Mouse (Mus musculus) CH12.LX (cell line): ENCODE measurements at regions not wholly inside any gene's neighbourhood (a gene's known extent, or its start where the extent isn't known, plus 50 kb on each side); places are given as distances from the start of the nearest gene placed in this dataset.

Experiments
- DNase-seq: peaks from one replicate; pipeline ENCODE4 v3.0.0-alpha.2; 2013; ENCODE audit errors: extremely low read depth
- H3K27ac ChIP-seq: 2 replicates; pipeline ENCODE4 v1.5.1; 2012; ENCODE audit warnings: low read depth, mild to moderate bottlenecking, control low read depth, moderate library complexity; ENCODE audit not compliant: insufficient read depth
- H3K27me3 ChIP-seq: replicated peaks from 2 replicates; pipeline ENCODE3; 2012; ENCODE audit warnings: inconsistent platforms
- H3K36me3 ChIP-seq, 2 experiments: replicated peaks in 1 of 2; 2 replicates each; pipeline versions ENCODE3 to v1.6.1; 2012; ENCODE audit warnings: inconsistent platforms in 1 of 2, low read length in 1 of 2, mild to moderate bottlenecking in 1 of 2, mixed read lengths in 1 of 2, moderate library complexity in 1 of 2; ENCODE audit not compliant: control insufficient read depth in 1 of 2, insufficient read depth in 1 of 2
- H3K4me1 ChIP-seq, 2 experiments: 2 replicates each; pipeline ENCODE4 v1.6.1; 2012; ENCODE audit warnings: inconsistent platforms in 1 of 2, moderate library complexity in 1 of 2; ENCODE audit not compliant: insufficient read depth in 2 of 2, control insufficient read depth in 1 of 2
- H3K4me2 ChIP-seq: 2 replicates; pipeline ENCODE4 v1.6.1; 2012; ENCODE audit warnings: low read depth, mild to moderate bottlenecking, control low read depth; ENCODE audit not compliant: poor library complexity, insufficient read depth, severe bottlenecking
- H3K4me3 ChIP-seq, 3 experiments: fragments of 150-350 bp in 1 of 3; sonication (generic) in 1 of 3; replicated peaks in 1 of 3; 2 replicates each; pipeline versions ENCODE3 to v1.5.1; 2011 to 2012; ENCODE audit warnings: low read depth in 2 of 3, low read length in 2 of 3, mild to moderate bottlenecking in 2 of 3, moderate library complexity in 2 of 3, control low read depth in 1 of 3, improper control_type of control experiment in 1 of 3, inconsistent platforms in 1 of 3, mixed read lengths in 1 of 3; ENCODE audit not compliant: poor library complexity in 1 of 3
- H3K79me2 ChIP-seq: replicated peaks from 2 replicates; pipeline ENCODE4 v1.6.1; 2012; ENCODE audit warnings: mild to moderate bottlenecking, moderate library complexity; ENCODE audit not compliant: control insufficient read depth, poor library complexity, insufficient read depth, severe bottlenecking; ENCODE audit errors: extremely low read depth
- H3K9ac ChIP-seq: 2 replicates; pipeline ENCODE4 v1.6.1; 2012; ENCODE audit warnings: low read depth, mild to moderate bottlenecking, control low read depth, moderate library complexity; ENCODE audit not compliant: insufficient read depth
- H3K9me3 ChIP-seq: replicated peaks from 2 replicates; pipeline ENCODE3; 2012; ENCODE audit warnings: low read length, inconsistent platforms, mixed read lengths
- BHLHE40 ChIP-seq: IDR thresholded peaks from 2 replicates; pipeline ENCODE4 v1.6.1; 2011; ENCODE audit warnings: mild to moderate bottlenecking, low read depth, low read length, improper control_type of control experiment
- CHD1 ChIP-seq: IDR thresholded peaks from 2 replicates; pipeline ENCODE4 v1.6.1; 2012; ENCODE audit warnings: low read depth, low read length, improper control_type of control experiment, inconsistent platforms
- CHD2 ChIP-seq: IDR thresholded peaks from 2 replicates; pipeline ENCODE4 v1.6.1; 2011; ENCODE audit warnings: low read length, improper control_type of control experiment
- ELF1 ChIP-seq: IDR thresholded peaks from 2 replicates; pipeline ENCODE4 v1.6.1; 2014; ENCODE audit warnings: low read depth, mild to moderate bottlenecking, inconsistent platforms, low read length, improper control_type of control experiment
- EP300 ChIP-seq: IDR thresholded peaks from 2 replicates; pipeline ENCODE4 v1.6.1; 2011; ENCODE audit warnings: low read length, improper control_type of control experiment
- ETS1 ChIP-seq: conservative IDR thresholded peaks from 2 replicates; pipeline ENCODE4 v1.6.1; 2012; ENCODE audit warnings: low read depth, mild to moderate bottlenecking, inconsistent platforms, low read length, improper control_type of control experiment, moderate library complexity
- GABPA ChIP-seq: IDR thresholded peaks from 2 replicates; pipeline ENCODE4 v1.6.1; 2012; ENCODE audit warnings: low read depth, low read length, improper control_type of control experiment, inconsistent platforms; ENCODE audit not compliant: insufficient replicate concordance
- HCFC1 ChIP-seq: IDR thresholded peaks from 2 replicates; pipeline ENCODE4 v1.6.1; 2012; ENCODE audit warnings: low read depth, mild to moderate bottlenecking, inconsistent platforms, low read length, improper control_type of control experiment
- JUN ChIP-seq: IDR thresholded peaks from 2 replicates; pipeline ENCODE4 v1.6.1; 2011; ENCODE audit warnings: low read depth, mild to moderate bottlenecking, low read length, improper control_type of control experiment, moderate library complexity; ENCODE audit not compliant: insufficient read depth
- JUND ChIP-seq: conservative IDR thresholded peaks from 2 replicates; pipeline ENCODE4 v1.6.1; 2011; ENCODE audit warnings: low read depth, low read length, improper control_type of control experiment
- KAT2A ChIP-seq: IDR thresholded peaks from 2 replicates; pipeline ENCODE4 v1.6.1; 2012; ENCODE audit warnings: low read length, improper control_type of control experiment, inconsistent platforms; ENCODE audit not compliant: insufficient replicate concordance
- MAFK ChIP-seq: IDR thresholded peaks from 2 replicates; pipeline ENCODE4 v1.6.1; 2011; ENCODE audit warnings: low read length, improper control_type of control experiment; ENCODE audit not compliant: insufficient replicate concordance
- MAZ ChIP-seq: IDR thresholded peaks from 2 replicates; pipeline ENCODE4 v1.6.1; 2012; ENCODE audit warnings: low read depth, mild to moderate bottlenecking, inconsistent platforms, low read length, improper control_type of control experiment, moderate library complexity
- MXI1 ChIP-seq: IDR thresholded peaks from 2 replicates; pipeline ENCODE4 v1.6.1; 2011; ENCODE audit warnings: mild to moderate bottlenecking, low read depth, low read length, improper control_type of control experiment
- NELFE ChIP-seq: IDR thresholded peaks from 2 replicates; pipeline ENCODE4 v1.6.1; 2011; ENCODE audit warnings: low read depth, low read length, improper control_type of control experiment
- PAX5 ChIP-seq: IDR thresholded peaks from 2 replicates; pipeline ENCODE4 v1.6.1; 2012; ENCODE audit warnings: low read length, inconsistent platforms, mixed read lengths
- POLR2A ChIP-seq: IDR thresholded peaks from 2 replicates; pipeline ENCODE4 v1.6.1; 2011; ENCODE audit warnings: low read depth, mild to moderate bottlenecking, improper control_type of control experiment, low read length
- POLR2AphosphoS2 ChIP-seq: IDR thresholded peaks from 2 replicates; pipeline ENCODE4 v1.6.1; 2011; ENCODE audit warnings: low read depth, low read length, improper control_type of control experiment
- RCOR1 ChIP-seq: conservative IDR thresholded peaks from 2 replicates; pipeline ENCODE4 v1.6.1; 2012; ENCODE audit warnings: low read depth, mild to moderate bottlenecking, inconsistent platforms, low read length, improper control_type of control experiment
- SIN3A ChIP-seq: IDR thresholded peaks from 2 replicates; pipeline ENCODE4 v1.6.1; 2012; ENCODE audit warnings: low read length, improper control_type of control experiment, inconsistent platforms
- SMC3 ChIP-seq: IDR thresholded peaks from 2 replicates; pipeline ENCODE4 v1.6.1; 2011; ENCODE audit warnings: low read depth, low read length, improper control_type of control experiment
- TBP ChIP-seq: conservative IDR thresholded peaks from 2 replicates; pipeline ENCODE4 v1.6.1; 2011; ENCODE audit warnings: low read depth, low read length, improper control_type of control experiment
- TCF12 ChIP-seq: IDR thresholded peaks from 2 replicates; pipeline ENCODE4 v1.6.1; 2014; ENCODE audit warnings: low read depth, mild to moderate bottlenecking, inconsistent platforms, low read length, improper control_type of control experiment
- UBTF ChIP-seq: IDR thresholded peaks from 2 replicates; pipeline ENCODE4 v1.6.1; 2012; ENCODE audit warnings: low read depth, mild to moderate bottlenecking, inconsistent platforms, low read length, improper control_type of control experiment, moderate library complexity
- USF1 ChIP-seq: IDR thresholded peaks from 2 replicates; pipeline ENCODE4 v1.6.1; 2014; ENCODE audit warnings: low read depth, mild to moderate bottlenecking, inconsistent platforms, low read length, improper control_type of control experiment
- ZKSCAN1 ChIP-seq: IDR thresholded peaks from 2 replicates; pipeline ENCODE4 v1.6.1; 2012; ENCODE audit warnings: low read depth, inconsistent platforms, low read length, improper control_type of control experiment, borderline replicate concordance
- ZNF384 ChIP-seq: IDR thresholded peaks from 2 replicates; pipeline ENCODE4 v1.6.1; 2012; ENCODE audit warnings: low read depth, low read length, improper control_type of control experiment, inconsistent platforms
- dilution Hi-C: fragments of 300-500 bp; cut with MboI; formaldehyde crosslinking; loops from 2 replicates; pipeline ENCODE4 v1.14.3; 2020; ENCODE audit warnings: low sequenced_read_pairs; ENCODE audit not compliant: extremely low pct_unique_long_range_greater_than_20kb, extremely low pct_ligation_motif_present
- in situ Hi-C: fragments of 300-500 bp; cut with MboI; formaldehyde crosslinking; loops from 3 replicates; pipeline ENCODE4 v1.14.3; 2019; ENCODE audit warnings: low sequenced_read_pairs, low pct_ligation_motif_present, low pct_unique_long_range_greater_than_20kb, mixed read lengths

GRCm38 (mm10) chr7:77446052-77446367, 1216.3 kb downstream of the Agbl1 start:
- Histone ChIP-seq H3K9ac (no peak overlapping the region), H3K4me2 (no peak overlapping the region), H3K36me3 (no peaks in the 10 kb centered on the region), H3K27me3 (no peaks in the 10 kb centered on the region), H3K4me3 (no peak overlapping the region), H3K79me2 (no peaks in the 10 kb centered on the region), H3K4me1 (no peaks in the 10 kb centered on the region), H3K9me3 (peaks cover 51% of the 10 kb centered on the region), H3K27ac (no peak overlapping the region)
- in situ Hi-C loops = no loop called here
- dilution Hi-C loops = no loop called here
- DNase-seq = no peak
- TF ChIP-seq KAT2A (no peak), ETS1 (no peak), CHD2 (no peak), JUN (no peak), TBP (no peak), POLR2AphosphoS2 (no peak), RCOR1 (no peak), POLR2A (no peak), PAX5 (no peak), JUND (no peak), MAFK (no peak), SIN3A (no peak), CHD1 (no peak), NELFE (no peak), ELF1 (no peak), ZNF384 (no peak), MXI1 (no peak), BHLHE40 (no peak)

- Histone ChIP-seq H3K9me3 (peaks cover 51% of the 10 kb centered on the region), H3K4me1 (no peaks in the 10 kb centered on the region), H3K4me3 (no peak overlapping the region), H3K4me2 (no peak overlapping the region), H3K27me3 (no peaks in the 10 kb centered on the region), H3K36me3 (no peaks in the 10 kb centered on the region), H3K79me2 (no peaks in the 10 kb centered on the region), H3K27ac (no peak overlapping the region), H3K9ac (no peak overlapping the region)
- TF ChIP-seq SMC3 = no peak
- TF ChIP-seq MAFK = no peak
- TF ChIP-seq JUN = no peak
- TF ChIP-seq EP300 = no peak
- no peak for TF ChIP-seq CHD2
- TF ChIP-seq USF1 = no peak
- TF ChIP-seq ZKSCAN1 = no peak
- TF ChIP-seq ETS1 = no peak
- TF ChIP-seq MAZ = no peak
- TF ChIP-seq RCOR1 = no peak
- no peak for TF ChIP-seq POLR2A
- no peak for TF ChIP-seq HCFC1
- no peak for TF ChIP-seq TCF12
- no peak for TF ChIP-seq MXI1
- no peak for TF ChIP-seq PAX5
- TF ChIP-seq GABPA = no peak
- TF ChIP-seq UBTF = no peak
- TF ChIP-seq ZNF384 = no peak
- no peak for TF ChIP-seq CHD1
- no peak for DNase-seq
- dilution Hi-C loops = no loop called here
- in situ Hi-C loops = no loop called here
Measured at GRCm38 (mm10) chr7:77445352-77446051, 1215.8 kb downstream of the Agbl1 start.
